Mouse (Mus musculus) embryonic fibroblast, embryonic 13.5 days (primary cell): ENCODE results near the gene Cacna1e. TPM values are rescaled to one million over a fixed set of nuclear protein-coding genes. Genes with fewer than 3 reads are reported as not detected.

ENCODE experiments used
- H3K27ac ChIP-seq: 2 replicates; pipeline ENCODE4 v1.5.1; 2012; ENCODE audit warnings: low read length, control low read depth, inconsistent platforms; ENCODE audit not compliant: insufficient read depth
- H3K4me1 ChIP-seq: 2 replicates; pipeline ENCODE4 v1.6.1; 2011; ENCODE audit warnings: low read length; ENCODE audit not compliant: control insufficient read depth, insufficient read depth
- H3K4me3 ChIP-seq: 2 replicates; pipeline ENCODE4 v1.5.1; 2011; ENCODE audit warnings: mild to moderate bottlenecking, control low read depth, low read length; ENCODE audit not compliant: insufficient read depth
- CTCF ChIP-seq: IDR thresholded peaks from 2 replicates; pipeline ENCODE4 v1.5.1; 2011; ENCODE audit warnings: mild to moderate bottlenecking, control low read depth, low read length, moderate library complexity, borderline replicate concordance; ENCODE audit not compliant: insufficient read depth
- POLR2A ChIP-seq: IDR thresholded peaks from 2 replicates; pipeline ENCODE4 v1.6.1; 2011; ENCODE audit warnings: low read depth, mild to moderate bottlenecking, control low read depth, low read length, moderate library complexity
- polyA plus RNA-seq: library from polyadenylated mRNA; stranded (reverse); fragments of >200 nt; gene quantifications from 2 replicates; pipeline ENCODE4 v1.2.4, GENCODE M21; 2011; ENCODE audit warnings: low read depth; ENCODE audit not compliant: missing spikeins, insufficient read length

The Cacna1e gene
- polyA plus RNA-seq, 1 experiment: not detected

DNA sequence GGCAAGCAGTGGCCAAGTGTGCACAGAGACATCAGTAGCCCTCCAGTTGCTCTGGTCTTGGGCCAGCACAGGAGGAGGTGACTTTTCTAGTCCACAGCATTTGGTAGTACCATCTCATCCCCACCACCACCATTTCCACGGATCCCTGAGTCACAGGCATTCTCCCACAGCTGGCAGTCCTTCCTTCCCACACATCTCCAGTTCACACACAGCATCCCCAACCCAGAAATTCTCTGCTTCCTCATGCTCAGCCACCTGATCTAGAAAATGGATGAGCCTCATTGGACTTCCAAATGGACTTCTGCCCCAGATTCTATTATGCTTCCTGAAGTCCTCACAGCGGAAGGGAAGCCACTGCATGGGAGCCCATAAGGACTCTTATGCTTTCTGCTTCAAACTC is 181.7 kb downstream of the Cacna1e start:
- H3K4me3 ChIP-seq: no peak overlapping the region
- no peaks in the 10 kb centered on the region for H3K4me1 ChIP-seq
- TF ChIP-seq CTCF: no peak
- TF ChIP-seq POLR2A: no peak
- no peak overlapping the region for H3K27ac ChIP-seq

DNA sequence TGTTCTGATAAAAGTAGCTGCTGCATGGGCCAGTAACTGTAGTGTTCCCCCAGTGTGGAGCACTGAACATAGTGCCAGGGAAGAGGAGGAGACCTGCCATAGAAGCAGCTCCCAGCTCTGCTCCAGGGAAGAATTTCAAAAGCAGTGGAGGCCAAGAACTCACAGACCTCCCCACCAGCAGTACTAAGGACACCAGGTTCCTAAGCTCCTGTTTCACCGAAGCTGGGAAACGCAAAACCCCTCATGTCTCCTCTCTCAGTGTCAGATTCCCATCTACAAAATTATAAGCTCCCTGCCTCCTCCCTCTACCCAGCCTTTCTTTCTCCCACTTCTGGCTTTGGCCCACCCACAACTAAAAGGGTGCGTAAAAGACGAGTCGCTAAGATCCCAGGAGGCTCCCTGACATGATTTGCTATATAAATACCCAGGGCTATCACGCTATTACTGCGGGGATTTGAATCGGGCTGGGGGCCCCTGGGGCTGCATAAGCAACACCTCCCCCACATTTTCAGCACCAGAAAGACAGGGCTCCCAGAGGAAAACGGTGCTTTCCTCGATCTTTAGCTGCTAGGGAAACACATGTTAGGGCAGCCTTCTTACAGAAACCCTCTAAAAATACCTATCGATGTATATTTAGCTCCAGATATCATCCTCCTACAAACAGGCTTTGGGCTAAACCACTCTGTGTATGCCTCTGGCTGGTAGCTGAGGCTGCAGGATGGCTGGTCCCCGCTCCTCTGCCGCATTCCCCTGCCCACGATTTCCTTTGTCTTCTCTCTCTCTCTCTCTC is 195.2 kb downstream of the Cacna1e start:
- no peak for TF ChIP-seq CTCF
- no peak for TF ChIP-seq POLR2A
- H3K4me3 ChIP-seq: no peak overlapping the region
- no peak overlapping the region for H3K27ac ChIP-seq

GRCm38 (mm10) chr1:154686861-154687260 is 197.4 kb downstream of the Cacna1e start:
- TF ChIP-seq POLR2A: no peak
- no peak for TF ChIP-seq CTCF
- Histone ChIP-seq H3K4me3 (no peak overlapping the region), H3K4me1 (no peaks in the 10 kb centered on the region), H3K27ac (no peak overlapping the region)

More for the DNA sequence above, 195.2 kb downstream of the Cacna1e start:
- no peaks in the 10 kb centered on the region for H3K4me1 ChIP-seq

DNA sequence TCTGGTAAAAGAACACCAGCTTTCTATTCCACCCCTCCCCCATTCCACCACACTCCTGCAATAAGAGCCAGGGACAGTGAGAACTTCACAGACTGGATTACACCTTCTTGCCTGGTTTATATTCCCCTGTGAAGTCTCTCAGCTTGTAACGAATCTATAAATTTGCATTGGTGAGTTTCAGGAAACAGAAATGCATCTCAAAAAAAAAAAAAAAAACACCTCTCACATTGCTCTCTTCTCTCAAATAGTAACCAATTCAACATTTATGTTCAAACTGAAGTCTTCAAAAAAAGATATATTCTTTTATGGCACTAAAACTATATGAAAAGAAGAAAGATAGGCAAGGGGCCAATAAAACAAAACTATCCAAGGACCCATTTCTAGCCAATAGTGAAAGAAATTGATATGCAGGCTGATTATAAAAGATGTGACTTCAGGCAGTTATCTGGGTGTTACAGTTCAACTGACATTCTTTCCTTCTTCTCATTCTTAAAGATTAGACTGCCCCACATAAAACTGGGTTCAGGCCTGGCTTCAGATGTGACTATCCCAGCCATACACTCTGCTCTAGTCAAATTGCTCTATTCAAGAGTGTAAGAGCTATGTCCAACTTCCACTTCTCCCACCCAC is 200.7 kb downstream of the Cacna1e start:
- no peak overlapping the region for H3K27ac ChIP-seq
- TF ChIP-seq POLR2A: no peak
- no peak for TF ChIP-seq CTCF
- no peaks in the 10 kb centered on the region for H3K4me1 ChIP-seq
- no peak overlapping the region for H3K4me3 ChIP-seq

- TF ChIP-seq CTCF (no peak), POLR2A (no peak)
- Histone ChIP-seq H3K4me1 (no peaks in the 10 kb centered on the region), H3K4me3 (no peak overlapping the region), H3K27ac (no peak overlapping the region)
Measured at GRCm38 (mm10) chr1:154678989-154679388, 205.3 kb downstream of the Cacna1e start.

- Histone ChIP-seq H3K27ac (no peak overlapping the region), H3K4me3 (no peak overlapping the region), H3K4me1 (no peaks in the 10 kb centered on the region)
- TF ChIP-seq POLR2A (no peak), CTCF (no peak)
Measured at GRCm38 (mm10) chr1:154678151-154678550, 206.2 kb downstream of the Cacna1e start.

DNA sequence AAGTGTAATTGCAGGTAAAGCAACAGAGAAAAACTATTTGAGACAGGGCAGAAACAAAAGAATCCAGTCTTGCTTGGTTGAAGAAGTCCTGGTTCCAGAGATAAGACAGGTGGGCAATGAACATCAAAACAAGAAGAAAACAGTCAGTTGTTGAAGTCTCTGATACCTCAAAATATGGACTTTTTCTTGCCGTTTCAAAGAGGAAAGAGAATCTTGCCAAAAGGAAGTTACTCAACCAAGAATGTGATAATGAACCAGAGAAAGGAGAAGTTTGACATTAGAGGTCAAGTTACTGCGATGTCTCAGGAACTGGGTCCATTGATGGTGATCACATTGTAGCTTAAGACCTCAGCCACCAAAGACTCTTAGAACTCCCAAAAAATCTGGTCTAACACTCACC is 206.6 kb downstream of the Cacna1e start:
- TF ChIP-seq POLR2A: no peak
- no peak for TF ChIP-seq CTCF
- Histone ChIP-seq H3K4me3 (no peak overlapping the region), H3K27ac (no peak overlapping the region)

GRCm38 (mm10) chr1:154663721-154664120 is 220.6 kb downstream of the Cacna1e start:
- H3K4me3 ChIP-seq: no peak overlapping the region
- no peak for TF ChIP-seq POLR2A
- no peak for TF ChIP-seq CTCF
- no peaks in the 10 kb centered on the region for H3K4me1 ChIP-seq
- H3K27ac ChIP-seq: no peak overlapping the region

More for the DNA sequence above, 206.6 kb downstream of the Cacna1e start:
- no peaks in the 10 kb centered on the region for H3K4me1 ChIP-seq

DNA sequence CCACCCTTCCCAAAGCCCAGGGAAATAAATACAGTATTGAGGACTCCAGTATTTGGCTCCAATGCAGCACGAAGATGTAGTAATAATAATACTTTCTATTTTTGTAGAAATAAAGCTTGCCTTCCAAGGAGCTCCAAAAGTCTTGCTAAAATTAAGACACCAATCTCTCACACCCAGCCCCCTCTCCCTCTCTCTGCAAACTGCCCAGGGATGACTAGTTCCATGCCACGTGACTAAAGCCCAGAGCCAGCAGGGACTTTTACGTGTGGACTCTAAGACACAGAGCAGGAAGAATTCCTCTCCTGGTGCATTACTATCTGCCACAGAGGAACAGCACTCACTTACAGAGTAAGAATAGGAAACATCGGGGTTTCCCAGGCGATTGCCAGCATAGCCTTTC is 222.3 kb downstream of the Cacna1e start:
- no peak overlapping the region for H3K4me3 ChIP-seq
- no peaks in the 10 kb centered on the region for H3K4me1 ChIP-seq
- TF ChIP-seq CTCF (no peak), POLR2A (no peak)
- H3K27ac ChIP-seq: no peak overlapping the region

DNA sequence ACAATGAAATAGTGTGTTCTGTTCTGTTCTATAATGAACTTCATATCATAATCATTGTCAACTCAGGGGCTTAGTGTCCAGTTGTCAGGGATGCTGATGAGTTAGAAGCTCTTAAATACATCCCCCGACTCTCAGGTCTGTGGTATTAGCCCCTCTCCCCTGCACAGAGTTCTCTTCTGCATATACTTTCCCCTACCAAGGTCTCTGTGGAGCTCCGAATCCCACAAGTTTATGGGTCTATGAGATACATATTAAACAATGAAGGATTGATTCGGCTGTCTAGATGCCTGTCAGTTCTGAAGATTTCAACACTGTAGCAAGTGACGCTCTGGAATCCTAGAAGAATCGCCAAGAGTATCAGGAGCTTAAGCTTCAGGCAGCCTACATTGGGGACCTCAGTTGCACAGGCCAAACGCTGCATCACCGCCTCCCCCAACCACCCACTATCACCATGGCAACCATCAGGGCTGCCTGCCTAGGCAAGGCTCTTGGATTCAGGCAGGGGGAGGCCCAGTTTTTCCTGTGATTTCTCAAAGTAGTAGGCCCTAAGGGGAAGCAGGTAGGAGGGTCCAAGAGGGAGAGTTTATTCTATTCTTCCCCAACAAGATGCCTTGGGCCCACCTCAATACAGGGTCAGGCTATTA is 223.0 kb downstream of the Cacna1e start:
- no peak overlapping the region for H3K4me3 ChIP-seq
- H3K4me1 ChIP-seq: no peaks in the 10 kb centered on the region
- TF ChIP-seq POLR2A: no peak
- no peak for TF ChIP-seq CTCF
- H3K27ac ChIP-seq: no peak overlapping the region
